Mouse (Mus musculus) kidney, embryonic 15.5 days (tissue): Measurements from ENCODE around the gene Krt9. TPM values are rescaled to one million over a fixed set of nuclear protein-coding genes. Genes with fewer than 3 reads are reported as not detected.

ENCODE experiments used
- ATAC-seq: fragments of 200-750 bp; cut with Nextera tagmentation; replicated peaks from 2 replicates; pipeline ENCODE4 v1.8.0; 2017; ENCODE audit warnings: moderate TSS enrichment; ENCODE audit not compliant: low FRiP score
- H3K27ac ChIP-seq: fragments of 300-500 bp; sonication (generic); 2 replicates; pipeline ENCODE4 v1.5.1; 2015; ENCODE audit warnings: mild to moderate bottlenecking, inconsistent platforms
- H3K27me3 ChIP-seq: fragments of 300-500 bp; sonication (generic); 2 replicates; pipeline ENCODE4 v1.6.1; 2015; ENCODE audit warnings: inconsistent platforms
- H3K36me3 ChIP-seq: fragments of 300-500 bp; sonication (generic); 2 replicates; pipeline ENCODE4 v1.6.1; 2015; ENCODE audit warnings: inconsistent platforms
- H3K4me1 ChIP-seq: fragments of 300-500 bp; sonication (generic); 2 replicates; pipeline ENCODE4 v1.6.1; 2015; ENCODE audit warnings: inconsistent platforms
- H3K4me2 ChIP-seq: fragments of 300-500 bp; sonication (generic); 2 replicates; pipeline ENCODE4 v1.6.1; 2015; ENCODE audit warnings: moderate library complexity, mild to moderate bottlenecking, inconsistent platforms
- H3K4me3 ChIP-seq: fragments of 300-500 bp; sonication (generic); replicated peaks from 2 replicates; pipeline ENCODE4 v1.5.1; 2015; ENCODE audit warnings: mild to moderate bottlenecking, inconsistent platforms
- H3K9ac ChIP-seq: fragments of 300-500 bp; sonication (generic); 2 replicates; pipeline ENCODE4 v1.6.1; 2015; ENCODE audit warnings: mild to moderate bottlenecking, inconsistent platforms
- H3K9me3 ChIP-seq: fragments of 300-500 bp; sonication (generic); replicated peaks from 2 replicates; pipeline ENCODE4 v1.6.1; 2016; ENCODE audit warnings: inconsistent platforms
- WGBS: fragments of 180-500 bp; shearing (Covaris S2); methylation state at CpG from one replicate; pipeline ENCODE4 v1.1.7; 2015; ENCODE audit warnings: mixed read lengths; 5-methylcytosine and 5-hydroxymethylcytosine counted together
- polyA plus RNA-seq: library from polyadenylated mRNA; unstranded; fragments of >200 nt; fragmentation: Nextera tagmentation; extraction: Ambion mirVana; gene quantifications from 2 replicates; pipeline ENCODE4 v1.2.1, GENCODE M21; 2015

The Krt9 gene
- polyA plus RNA-seq, 1 experiment from 2014 or later = not detected

GRCm38 (mm10) chr11:100145858-100146560, 47.0 kb downstream of the Krt9 start:
- Histone ChIP-seq H3K4me2 (peak overlapping the region; percentile 72), H3K27ac (no peak overlapping the region), H3K4me3 (peak overlapping the region; percentile 42), H3K9ac (peak overlapping the region; percentile 16; the same call in 1 of the 2 replicates), H3K4me1 (peaks cover 40% of the 10 kb centered on the region), H3K36me3 (no peaks in the 10 kb centered on the region), H3K9me3 (no peaks in the 10 kb centered on the region), H3K27me3 (peaks cover 32% of the 10 kb centered on the region)
- 0 out of 2 replicates have a peak, but pooled peaks have one; percentile 44 for ATAC-seq
- under 1% methylated on average over 13 of the region's 13 CpGs for WGBS

- no peaks in the 10 kb centered on the region for H3K9me3 ChIP-seq
- 1% methylated on average over 20 of the region's 20 CpGs for WGBS
- peaks cover 45% of the 10 kb centered on the region for H3K4me1 ChIP-seq
- no peaks in the 10 kb centered on the region for H3K36me3 ChIP-seq
- peak overlapping the region; percentile 42 for H3K4me3 ChIP-seq
- H3K4me2 ChIP-seq = peak overlapping the region; percentile 72
- H3K27me3 ChIP-seq = peaks cover 32% of the 10 kb centered on the region
- peak; percentile 50; the same call in 1 of the 2 replicates for ATAC-seq
- H3K9ac ChIP-seq = peak overlapping the region; percentile 16; the same call in 1 of the 2 replicates
- 0 out of 2 replicates have a peak overlapping the region, but pooled peaks have one; percentile 32 for H3K27ac ChIP-seq
These were observed 47.9 kb downstream of the Krt9 start for GRCm38 (mm10) chr11:100145104-100145503.

- Histone ChIP-seq H3K4me2 (no peak overlapping the region), H3K9me3 (no peaks in the 10 kb centered on the region), H3K9ac (no peak overlapping the region), H3K4me3 (no peak overlapping the region), H3K27ac (no peak overlapping the region), H3K36me3 (no peaks in the 10 kb centered on the region), H3K27me3 (peaks cover 23% of the 10 kb centered on the region), H3K4me1 (peaks cover 56% of the 10 kb centered on the region)
- ATAC-seq = no peak
- 57% methylated on average over 21 of the region's 21 CpGs for WGBS
These were observed 52.1 kb downstream of the Krt9 start for GRCm38 (mm10) chr11:100140966-100141365.

GRCm38 (mm10) chr11:100139391-100139790, 53.7 kb downstream of the Krt9 start:
- Histone ChIP-seq H3K36me3 (no peaks in the 10 kb centered on the region), H3K4me1 (peaks cover 55% of the 10 kb centered on the region), H3K27me3 (peaks cover 11% of the 10 kb centered on the region), H3K9ac (no peak overlapping the region), H3K4me2 (no peak overlapping the region), H3K27ac (no peak overlapping the region), H3K9me3 (no peaks in the 10 kb centered on the region), H3K4me3 (no peak overlapping the region)
- 46% methylated on average over 2 of the region's 2 CpGs for WGBS
- ATAC-seq = no peak

GRCm38 (mm10) chr11:100138809-100139208, 54.2 kb downstream of the Krt9 start:
- Histone ChIP-seq H3K9me3 (no peaks in the 10 kb centered on the region), H3K4me1 (peaks cover 52% of the 10 kb centered on the region), H3K9ac (no peak overlapping the region), H3K4me3 (no peak overlapping the region), H3K4me2 (no peak overlapping the region), H3K27me3 (peaks cover 10% of the 10 kb centered on the region), H3K27ac (no peak overlapping the region), H3K36me3 (no peaks in the 10 kb centered on the region)
- no peak for ATAC-seq
- WGBS = 62% methylated on average over 7 of the region's 7 CpGs

- H3K4me1 ChIP-seq = peaks cover 52% of the 10 kb centered on the region
- no peaks in the 10 kb centered on the region for H3K9me3 ChIP-seq
- WGBS = 10% methylated on average over 5 of the region's 5 CpGs
- H3K4me3 ChIP-seq = no peak overlapping the region
- peaks cover 12% of the 10 kb centered on the region for H3K27me3 ChIP-seq
- H3K4me2 ChIP-seq = no peak overlapping the region
- no peak overlapping the region for H3K9ac ChIP-seq
- H3K27ac ChIP-seq = 0 out of 2 replicates have a peak overlapping the region, but pooled peaks have one; percentile 0
- peak; percentile 69 for ATAC-seq
- no peaks in the 10 kb centered on the region for H3K36me3 ChIP-seq
These were observed 55.4 kb downstream of the Krt9 start for GRCm38 (mm10) chr11:100137693-100138092.

Other genes starting within 250 kb of the Krt9 start
- gene Krtap9-5, start 244.8 kb downstream of the Krt9 start, polyA plus RNA-seq = not detected in 2 replicates
- not detected in 2 replicates for gene Krtap29-1, start 214.2 kb downstream of the Krt9 start, polyA plus RNA-seq
- not detected in 2 replicates for gene Krtap16-1, start 206.6 kb downstream of the Krt9 start, polyA plus RNA-seq
- not detected in 2 replicates for gene Krtap17-1, start 199.3 kb downstream of the Krt9 start, polyA plus RNA-seq
- gene Krt33a, start 177.0 kb downstream of the Krt9 start, polyA plus RNA-seq = not detected in 2 replicates
- not detected in 2 replicates for gene Krt33b, start 163.4 kb downstream of the Krt9 start, polyA plus RNA-seq
- gene Krt34, start 151.7 kb downstream of the Krt9 start, polyA plus RNA-seq = not detected in 2 replicates
- gene Krt31, start 142.7 kb downstream of the Krt9 start, polyA plus RNA-seq = not detected in 2 replicates
- gene Krt32, start 105.0 kb downstream of the Krt9 start, polyA plus RNA-seq = not detected in 2 replicates
- gene Krt35, start 97.0 kb downstream of the Krt9 start, polyA plus RNA-seq = not detected in 2 replicates
- gene Krt36, start 87.6 kb downstream of the Krt9 start, polyA plus RNA-seq = 0.86 and 1.2 TPM in 2 replicates
- gene Krt13, start 71.7 kb downstream of the Krt9 start, polyA plus RNA-seq = 0.51 and 0.57 TPM in 2 replicates
- 5.0 and 14.8 TPM in 2 replicates for gene Krt15, start 57.3 kb downstream of the Krt9 start, polyA plus RNA-seq
- 69.7 and 75.3 TPM in 2 replicates for gene Krt19, start 44.6 kb downstream of the Krt9 start, polyA plus RNA-seq
- 4.9 and 5.8 TPM in 2 replicates for gene Krt14, start 14.3 kb upstream of the Krt9 start, polyA plus RNA-seq
- 0.55 TPM in 1 of 2 replicates, not detected in the other for gene Krt16, start 55.7 kb upstream of the Krt9 start, polyA plus RNA-seq
- gene Krt17, start 67.8 kb upstream of the Krt9 start, polyA plus RNA-seq = 0.51 and 2.4 TPM in 2 replicates
- gene Krt42, start 76.6 kb upstream of the Krt9 start, polyA plus RNA-seq = not detected in 2 replicates
- 1,620 and 1,743 TPM in 2 replicates for gene Eif1, start 126.6 kb upstream of the Krt9 start, polyA plus RNA-seq
- not detected in 2 replicates for gene Gast, start 141.2 kb upstream of the Krt9 start, polyA plus RNA-seq
- gene Hap1, start 162.9 kb upstream of the Krt9 start, polyA plus RNA-seq = 15.0 and 19.6 TPM in 2 replicates
- 107 and 121 TPM in 2 replicates for gene Jup, start 204.5 kb upstream of the Krt9 start, polyA plus RNA-seq
- 59.0 and 67.2 TPM in 2 replicates for gene P3h4, start 221.6 kb upstream of the Krt9 start, polyA plus RNA-seq
- 130 and 139 TPM in 2 replicates for gene Fkbp10, start 222.5 kb upstream of the Krt9 start, polyA plus RNA-seq
- 119 and 121 TPM in 2 replicates for gene Nt5c3b, start 248.6 kb upstream of the Krt9 start, polyA plus RNA-seq
- 0.44 and 0.54 TPM in 2 replicates for gene Klhl10, start 248.7 kb upstream of the Krt9 start, polyA plus RNA-seq